Mouse (Mus musculus) ES-E14 (cell line): ENCODE measurements at regions not wholly inside any gene's neighbourhood (a gene's known extent, or its start where the extent isn't known, plus 50 kb on each side); places are given as distances from the start of the nearest gene placed in this dataset.

Experiments
- CHD2 ChIP-seq: IDR thresholded peaks from 2 replicates; pipeline ENCODE4 v1.6.1; 2014; ENCODE audit warnings: mild to moderate bottlenecking, low read depth, low read length, inconsistent platforms
- HCFC1 ChIP-seq: IDR thresholded peaks from 2 replicates; pipeline ENCODE4 v1.6.1; 2012; ENCODE audit warnings: low read length, inconsistent platforms, borderline replicate concordance; ENCODE audit not compliant: insufficient read depth
- MAFK ChIP-seq: IDR thresholded peaks from 2 replicates; pipeline ENCODE4 v1.6.1; 2014; ENCODE audit warnings: mild to moderate bottlenecking, low read depth, low read length, inconsistent platforms; ENCODE audit not compliant: insufficient read depth
- ZC3H11A ChIP-seq: IDR thresholded peaks from 2 replicates; pipeline ENCODE4 v1.6.1; 2012; ENCODE audit warnings: low read depth, mild to moderate bottlenecking, inconsistent platforms, low read length, borderline replicate concordance
- ZNF384 ChIP-seq: IDR thresholded peaks from 2 replicates; pipeline ENCODE4 v1.6.1; 2012; ENCODE audit warnings: low read depth, low read length, inconsistent platforms

DNA sequence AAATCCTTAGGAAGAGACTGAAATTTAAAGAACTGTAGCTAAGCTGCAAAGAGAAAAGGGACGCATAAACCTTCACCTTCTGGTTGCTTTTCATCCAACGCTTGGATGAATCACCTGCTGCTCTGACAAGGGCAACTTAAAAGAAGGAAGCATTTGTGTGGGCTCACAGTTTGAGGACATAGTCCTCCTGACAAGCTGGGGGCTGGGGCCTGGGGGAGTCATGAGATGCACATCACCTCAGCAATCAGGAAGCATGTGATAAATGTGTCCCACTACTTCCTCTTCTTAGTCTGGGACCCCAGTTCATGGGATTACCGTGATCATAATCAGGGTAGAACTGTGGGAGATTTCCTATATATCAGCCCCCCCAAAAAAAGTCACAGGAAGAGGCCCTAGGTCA, 107.8 kb upstream of the F13a1 start:
- TF ChIP-seq ZNF384 (no peak), CHD2 (no peak), ZC3H11A (no peak), MAFK (no peak), HCFC1 (no peak)
